Mouse (Mus musculus) E14TG2a.4 (cell line): ENCODE results near the gene Skida1.
A peak's percentile ranks its signal among the peaks of the same experiment; 100 is the strongest.
"Not testable (repeated sequence)": the region's sequence is repeated elsewhere in the genome, so short reads cannot be mapped to it uniquely, and the experiment has no call there.

Experiments
- H3K27me3 ChIP-seq: 2 replicates; pipeline ENCODE4 v1.6.1; 2014; ENCODE audit warnings: low read length, control low read depth; ENCODE audit not compliant: insufficient read depth
- H3K36me3 ChIP-seq: 2 replicates; pipeline ENCODE4 v1.6.1; 2014; ENCODE audit warnings: low read length, control low read depth; ENCODE audit not compliant: insufficient read depth
- H3K4me1 ChIP-seq: replicated peaks from 2 replicates; pipeline ENCODE4 v1.6.1; 2014; ENCODE audit warnings: low read depth, low read length, control low read depth
- H3K4me3 ChIP-seq: replicated peaks from 2 replicates; pipeline ENCODE4 v1.5.1; 2014; ENCODE audit warnings: mild to moderate bottlenecking, low read length
- H3K9me3 ChIP-seq: 2 replicates; pipeline ENCODE4 v1.6.1; 2014; ENCODE audit warnings: low read length, control low read depth
- CTCF ChIP-seq: conservative IDR thresholded peaks from 2 replicates; pipeline ENCODE4 v1.5.1; 2014; ENCODE audit warnings: low read length
- NANOG ChIP-seq: IDR thresholded peaks from 2 replicates; pipeline ENCODE4 v1.6.1; 2014; ENCODE audit warnings: borderline replicate concordance, low read length, mixed read lengths
- POU5F1 ChIP-seq: IDR thresholded peaks from 2 replicates; pipeline ENCODE4 v1.6.1; 2014; ENCODE audit warnings: low read length, borderline replicate concordance

Gene Skida1

DNA sequence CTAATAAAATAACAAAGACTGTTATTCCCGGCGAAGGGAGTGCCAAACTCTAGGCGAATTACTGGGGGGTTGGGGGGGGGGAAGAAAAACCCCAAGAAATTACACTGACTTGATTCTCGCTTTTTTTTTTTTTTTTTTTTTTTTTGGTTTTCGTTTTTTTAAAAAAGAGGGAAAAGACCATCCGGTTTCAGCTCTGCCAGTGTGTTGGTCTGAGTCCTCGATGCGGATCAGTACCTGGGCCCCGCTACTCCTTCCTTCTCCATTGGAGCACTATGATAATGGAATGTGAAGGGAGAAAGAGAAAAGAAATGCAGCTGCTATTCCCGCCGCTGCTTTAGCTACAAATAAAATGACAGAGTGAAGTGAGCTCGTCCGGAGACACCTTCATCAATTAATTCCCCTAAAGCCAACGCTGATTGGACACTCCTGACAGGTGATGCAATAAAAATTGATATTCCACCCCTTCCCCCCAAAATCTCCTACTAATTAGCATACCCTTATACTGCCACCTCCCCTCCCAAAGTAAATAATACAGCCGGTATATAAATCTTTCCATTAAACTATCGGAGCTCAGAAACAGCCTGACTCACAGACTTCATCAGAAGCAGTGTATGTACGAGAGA, at the start of gene Skida1:
TSS of gene Skida1 (minus strand) at position 599 of the 623 bp plus-strand sequence.
- H3K9me3 ChIP-seq = no peaks in the 10 kb centered on the region
- no peaks in the 10 kb centered on the region for H3K36me3 ChIP-seq
- peaks cover 75% of the 10 kb centered on the region for H3K27me3 ChIP-seq
- no peak for TF ChIP-seq CTCF
- no peak for TF ChIP-seq POU5F1
- H3K4me3 ChIP-seq = peak within 1 kb of the TSS; percentile 77
- H3K4me1 ChIP-seq = peaks cover 52% of the 10 kb centered on the region

DNA sequence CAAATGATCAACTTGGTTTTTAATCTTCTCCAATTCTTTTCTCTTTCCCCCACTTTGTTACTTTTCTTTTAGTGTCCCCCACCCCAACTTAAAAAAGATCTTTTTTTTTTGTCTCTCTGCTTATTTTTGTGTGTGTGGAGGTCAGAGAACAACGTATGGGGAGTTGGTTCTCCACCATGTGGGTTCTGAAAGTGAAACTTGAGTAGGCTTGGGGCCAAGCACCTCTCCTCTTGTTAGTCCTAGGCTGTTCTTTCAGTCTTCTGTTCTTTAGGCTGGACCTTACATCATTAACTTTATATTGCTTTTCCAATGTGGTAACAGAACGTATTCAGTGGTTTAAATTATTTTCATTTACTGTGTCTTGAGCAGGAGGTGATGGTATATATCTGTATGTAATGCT, 47.0 kb upstream of the Skida1 start:
- H3K36me3 ChIP-seq = peaks cover 44% of the 10 kb centered on the region

GRCm38 (mm10) chr2:18094319-18094718, 45.5 kb upstream of the Skida1 start:
- no peaks in the 10 kb centered on the region for H3K9me3 ChIP-seq
- peaks cover 54% of the 10 kb centered on the region for H3K36me3 ChIP-seq
- peaks cover 21% of the 10 kb centered on the region for H3K4me1 ChIP-seq
- TF ChIP-seq POU5F1 (no peak), CTCF (no peak), NANOG (no peak)
- no peaks in the 10 kb centered on the region for H3K27me3 ChIP-seq
- no peak overlapping the region for H3K4me3 ChIP-seq

More for the DNA sequence above, 47.0 kb upstream of the Skida1 start:
- H3K4me1 ChIP-seq = peaks cover 27% of the 10 kb centered on the region
- no peak overlapping the region for H3K4me3 ChIP-seq
- no peaks in the 10 kb centered on the region for H3K9me3 ChIP-seq
- no peak for TF ChIP-seq POU5F1
- TF ChIP-seq NANOG = no peak
- no peak for TF ChIP-seq CTCF
- no peaks in the 10 kb centered on the region for H3K27me3 ChIP-seq

- no peaks in the 10 kb centered on the region for H3K27me3 ChIP-seq
- peaks cover 58% of the 10 kb centered on the region for H3K36me3 ChIP-seq
- peaks cover 25% of the 10 kb centered on the region for H3K4me1 ChIP-seq
- no peaks in the 10 kb centered on the region for H3K9me3 ChIP-seq
- TF ChIP-seq POU5F1 = no peak
- no peak for TF ChIP-seq CTCF
- no peak overlapping the region for H3K4me3 ChIP-seq
Observed at GRCm38 (mm10) chr2:18093858-18094257, 45.0 kb upstream of the Skida1 start.

DNA sequence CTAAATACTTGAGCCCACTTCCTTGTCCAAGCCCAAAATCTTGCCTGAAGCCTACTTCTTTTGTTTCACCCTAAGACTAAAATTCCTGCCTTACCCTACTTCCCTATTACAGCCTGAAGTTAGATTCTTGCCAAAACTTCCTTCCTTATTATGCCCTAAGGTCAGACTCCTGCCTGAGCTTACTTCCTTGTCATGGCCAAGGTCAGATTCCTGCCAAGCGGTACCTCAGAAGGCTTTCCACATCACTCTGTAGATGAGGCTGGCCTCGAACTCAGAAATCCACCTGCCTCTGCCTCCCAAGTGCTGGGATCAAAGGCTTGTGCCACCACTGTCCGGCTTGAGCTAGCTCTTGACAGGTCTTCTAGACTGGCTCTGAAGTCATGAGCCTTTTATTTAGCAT, 38.8 kb upstream of the Skida1 start:
- H3K9me3 ChIP-seq, H3K27me3 ChIP-seq, H3K4me3 ChIP-seq: not testable (repeated sequence)
- H3K4me1 ChIP-seq = peaks cover 29% of the 10 kb centered on the region
- peaks cover 83% of the 10 kb centered on the region for H3K36me3 ChIP-seq

GRCm38 (mm10) chr2:18080182-18080860, 31.5 kb upstream of the Skida1 start:
- peaks cover 6% of the 10 kb centered on the region; the same call in 1 of the 2 replicates for H3K4me1 ChIP-seq
- no peaks in the 10 kb centered on the region for H3K27me3 ChIP-seq
- no peak overlapping the region for H3K4me3 ChIP-seq
- H3K9me3 ChIP-seq = no peaks in the 10 kb centered on the region
- TF ChIP-seq CTCF = no peak
- H3K36me3 ChIP-seq = peaks cover 84% of the 10 kb centered on the region

- no peaks in the 10 kb centered on the region for H3K27me3 ChIP-seq
- peaks cover 77% of the 10 kb centered on the region for H3K36me3 ChIP-seq
- H3K4me1 ChIP-seq = peaks cover 14% of the 10 kb centered on the region
- TF ChIP-seq POU5F1 (no peak), CTCF (no peak), NANOG (no peak)
- no peaks in the 10 kb centered on the region for H3K9me3 ChIP-seq
- no peak overlapping the region for H3K4me3 ChIP-seq
Observed at GRCm38 (mm10) chr2:18071947-18072346, 23.1 kb upstream of the Skida1 start.

DNA sequence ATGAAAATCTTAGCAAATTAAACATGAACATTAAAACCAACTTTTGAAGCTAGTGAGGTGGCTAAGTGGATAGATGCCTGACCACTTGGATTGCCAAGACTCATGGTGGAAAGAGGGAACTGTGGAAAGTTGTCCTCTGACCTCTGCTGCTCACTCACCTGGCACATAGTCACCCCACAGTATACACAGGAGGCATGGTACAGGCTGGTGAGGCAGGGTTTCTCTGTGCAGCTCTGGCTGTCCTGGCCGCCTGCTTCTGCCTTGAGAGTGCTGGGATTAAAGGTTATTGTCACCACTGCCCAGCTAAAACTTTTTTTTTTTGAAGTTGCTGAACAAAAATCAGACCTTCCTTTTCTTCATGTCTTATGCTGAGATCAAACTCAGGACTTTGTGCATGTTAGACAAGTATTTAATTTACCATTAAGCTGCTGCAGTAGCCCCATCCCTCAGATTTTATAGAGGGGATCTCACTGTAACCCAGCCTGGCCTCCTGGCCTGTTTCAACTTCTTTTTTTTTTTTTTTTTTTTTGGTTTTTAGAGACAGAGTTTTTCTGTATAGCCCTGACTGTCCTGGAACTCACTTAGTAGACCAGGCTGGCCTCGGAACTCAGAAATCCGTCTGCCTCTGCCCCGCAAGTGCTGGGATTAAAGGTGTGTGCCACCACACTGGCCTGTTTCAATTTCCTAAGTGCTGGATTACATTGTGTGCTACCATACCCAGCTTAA, 19.4 kb upstream of the Skida1 start:
- Histone ChIP-seq H3K4me3 (no peak overlapping the region), H3K4me1 (peaks cover 33% of the 10 kb centered on the region), H3K36me3 (peaks cover 52% of the 10 kb centered on the region), H3K9me3 (no peaks in the 10 kb centered on the region), H3K27me3 (no peaks in the 10 kb centered on the region)
- no peak for TF ChIP-seq POU5F1
- TF ChIP-seq NANOG = no peak
- no peak for TF ChIP-seq CTCF
